Mouse (Mus musculus): ENCODE measurements around the gene Slc15a1. TPM values are rescaled to one million over a fixed set of nuclear protein-coding genes. Genes with fewer than 3 reads are reported as not detected.
A peak's percentile ranks its signal among the peaks of the same experiment; 100 is the strongest.

Slc15a1 gene
- total and polyA plus RNA-seq, 2 experiments, result not detected

- no peak for TF ChIP-seq POLR2A (IDR thresholded peaks at IDR 0.05; ENCODE audit: extremely low read depth, insufficient read depth, low read length)
- no peak for TF ChIP-seq CTCF (IDR thresholded peaks at IDR 0.05; ENCODE audit: low read depth, low read length)
- H3K27ac ChIP-seq (replicated peaks; ENCODE audit: insufficient read depth, low read depth, low read length), result no peak overlapping the region
- no peak overlapping the region for H3K9ac ChIP-seq (ENCODE audit: low read depth, low read length)
- H3K79me2 ChIP-seq (ENCODE audit: control insufficient read depth, insufficient read depth, low read length), result no peaks in the 10 kb centered on the region
- H3K4me3 ChIP-seq (ENCODE audit: insufficient read depth, low read depth, low read length), result no peak overlapping the region
- H3K4me1 ChIP-seq (ENCODE audit: control insufficient read depth, insufficient read depth, low read length), result peaks cover 3% of the 10 kb centered on the region; the same call in 1 of the 2 replicates
- H3K36me3 ChIP-seq (ENCODE audit: control insufficient read depth, insufficient read depth, low read length), result no peaks in the 10 kb centered on the region
- no peak for DNase-seq (ENCODE audit: extremely low read depth, low read depth, low spot score)
- WGBS, result 80% methylated on average over 15 of the region's 15 CpGs
- no peaks in the 10 kb centered on the region for H3K27me3 ChIP-seq (ENCODE audit: control insufficient read depth, insufficient read depth, low read length)
Measured at GRCm38 (mm10) chr14:121455976-121456375, 49.1 kb downstream of the Slc15a1 start.

GRCm38 (mm10) chr14:121455527-121455926 is 49.5 kb downstream of the Slc15a1 start:
- Histone ChIP-seq H3K9ac (ENCODE audit: low read depth, low read length) (no peak overlapping the region), H3K79me2 (ENCODE audit: control insufficient read depth, insufficient read depth, low read length) (no peaks in the 10 kb centered on the region), H3K27me3 (ENCODE audit: control insufficient read depth, insufficient read depth, low read length) (no peaks in the 10 kb centered on the region), H3K36me3 (ENCODE audit: control insufficient read depth, insufficient read depth, low read length) (no peaks in the 10 kb centered on the region), H3K4me1 (ENCODE audit: control insufficient read depth, insufficient read depth, low read length) (peaks cover 4% of the 10 kb centered on the region; the same call in 1 of the 2 replicates), H3K4me3 (ENCODE audit: insufficient read depth, low read depth, low read length) (no peak overlapping the region), H3K27ac (replicated peaks; ENCODE audit: insufficient read depth, low read depth, low read length) (no peak overlapping the region)
- TF ChIP-seq POLR2A (IDR thresholded peaks at IDR 0.05; ENCODE audit: extremely low read depth, insufficient read depth, low read length), result no peak
- TF ChIP-seq CTCF (IDR thresholded peaks at IDR 0.05; ENCODE audit: low read depth, low read length), result peak; percentile 83
- peak; percentile 43 for DNase-seq (ENCODE audit: extremely low read depth, low read depth, low spot score)
- 16% methylated on average over 6 of the region's 6 CpGs for WGBS

- no peaks in the 10 kb centered on the region for H3K36me3 ChIP-seq (ENCODE audit: control insufficient read depth, insufficient read depth, low read length)
- no peak overlapping the region for H3K27ac ChIP-seq (replicated peaks; ENCODE audit: insufficient read depth, low read depth, low read length)
- H3K9ac ChIP-seq (ENCODE audit: low read depth, low read length), result no peak overlapping the region
- no peak for TF ChIP-seq POLR2A (IDR thresholded peaks at IDR 0.05; ENCODE audit: extremely low read depth, insufficient read depth, low read length)
- no peak for TF ChIP-seq CTCF (IDR thresholded peaks at IDR 0.05; ENCODE audit: low read depth, low read length)
- no peak overlapping the region for H3K4me3 ChIP-seq (ENCODE audit: insufficient read depth, low read depth, low read length)
- no peak for DNase-seq (ENCODE audit: extremely low read depth, low read depth, low spot score)
- H3K27me3 ChIP-seq (ENCODE audit: control insufficient read depth, insufficient read depth, low read length), result no peaks in the 10 kb centered on the region
- H3K79me2 ChIP-seq (ENCODE audit: control insufficient read depth, insufficient read depth, low read length), result no peaks in the 10 kb centered on the region
- H3K4me1 ChIP-seq (ENCODE audit: control insufficient read depth, insufficient read depth, low read length), result peaks cover 4% of the 10 kb centered on the region; the same call in 1 of the 2 replicates
- WGBS, result 61% methylated on average over 3 of the region's 3 CpGs
Measured at GRCm38 (mm10) chr14:121453130-121453529, 51.9 kb downstream of the Slc15a1 start.

- Histone ChIP-seq H3K27ac (replicated peaks; ENCODE audit: insufficient read depth, low read depth, low read length) (no peak overlapping the region), H3K4me3 (ENCODE audit: insufficient read depth, low read depth, low read length) (no peak overlapping the region), H3K27me3 (ENCODE audit: control insufficient read depth, insufficient read depth, low read length) (no peaks in the 10 kb centered on the region), H3K4me1 (ENCODE audit: control insufficient read depth, insufficient read depth, low read length) (peaks cover 4% of the 10 kb centered on the region; the same call in 1 of the 2 replicates), H3K9ac (ENCODE audit: low read depth, low read length) (no peak overlapping the region), H3K36me3 (ENCODE audit: control insufficient read depth, insufficient read depth, low read length) (no peaks in the 10 kb centered on the region), H3K79me2 (ENCODE audit: control insufficient read depth, insufficient read depth, low read length) (no peaks in the 10 kb centered on the region)
- no peak for DNase-seq (ENCODE audit: extremely low read depth, low read depth, low spot score)
- 94% methylated on average over 6 of the region's 6 CpGs for WGBS
- no peak for TF ChIP-seq POLR2A (IDR thresholded peaks at IDR 0.05; ENCODE audit: extremely low read depth, insufficient read depth, low read length)
- no peak for TF ChIP-seq CTCF (IDR thresholded peaks at IDR 0.05; ENCODE audit: low read depth, low read length)
Measured at GRCm38 (mm10) chr14:121452227-121452626, 52.8 kb downstream of the Slc15a1 start.

- no peaks in the 10 kb centered on the region for H3K79me2 ChIP-seq (ENCODE audit: control insufficient read depth, insufficient read depth, low read length)
- peaks cover 4% of the 10 kb centered on the region; the same call in 1 of the 2 replicates for H3K4me1 ChIP-seq (ENCODE audit: control insufficient read depth, insufficient read depth, low read length)
- no peaks in the 10 kb centered on the region for H3K27me3 ChIP-seq (ENCODE audit: control insufficient read depth, insufficient read depth, low read length)
- 63% methylated on average over 7 of the region's 7 CpGs for WGBS
- H3K9ac ChIP-seq (ENCODE audit: low read depth, low read length), result no peak overlapping the region
- H3K27ac ChIP-seq (replicated peaks; ENCODE audit: insufficient read depth, low read depth, low read length), result no peak overlapping the region
- TF ChIP-seq CTCF (IDR thresholded peaks at IDR 0.05; ENCODE audit: low read depth, low read length) (no peak), POLR2A (IDR thresholded peaks at IDR 0.05; ENCODE audit: extremely low read depth, insufficient read depth, low read length) (no peak)
- H3K4me3 ChIP-seq (ENCODE audit: insufficient read depth, low read depth, low read length), result no peak overlapping the region
- DNase-seq (ENCODE audit: extremely low read depth, low read depth, low spot score), result no peak
- no peaks in the 10 kb centered on the region for H3K36me3 ChIP-seq (ENCODE audit: control insufficient read depth, insufficient read depth, low read length)
Measured at GRCm38 (mm10) chr14:121451424-121452029, 53.5 kb downstream of the Slc15a1 start.

Measured in liver, adult 2 months (tissue).